Comparison of ENCODE assay signal across 20 mouse cellular contexts in genomic region chr2:171638931-171639330, GRCm38 (mm10).
"Had no signal": no experiment of that assay in that cellular context is flagged by ENCODE, and none has a peak within 500 bp of the region (broad histone marks: within the 10 kb centered on the region; RNA-seq: fewer than 3 reads in every experiment).

No protein-coding gene starts in this region.

- H3K27me3 ChIP-seq: intestine, embryonic 15.5 days; kidney, embryonic 15.5 days; liver, embryonic 13.5 days; midbrain, embryonic 12.5 days; midbrain, embryonic 15.5 days; neural tube, embryonic 12.5 days; neural tube, embryonic 15.5 days had no signal

- H3K36me3 ChIP-seq: intestine, embryonic 15.5 days; kidney, embryonic 15.5 days; liver, embryonic 13.5 days; midbrain, embryonic 12.5 days; midbrain, embryonic 15.5 days; neural tube, embryonic 12.5 days; neural tube, embryonic 15.5 days had no signal

- H3K27ac ChIP-seq: intestine, embryonic 15.5 days; kidney, embryonic 15.5 days; liver, embryonic 13.5 days; midbrain, embryonic 12.5 days; midbrain, embryonic 15.5 days; neural tube, embryonic 12.5 days; neural tube, embryonic 15.5 days; stomach, postnatal 0 days had no signal

- H3K9ac ChIP-seq: intestine, embryonic 15.5 days; kidney, embryonic 15.5 days; liver, embryonic 13.5 days; lung, embryonic 14.5 days; midbrain, embryonic 12.5 days; midbrain, embryonic 15.5 days; neural tube, embryonic 12.5 days; neural tube, embryonic 15.5 days had no signal

- DNase-seq: kidney, adult 11 months; kidney, adult 8-10 months; kidney, postnatal 10 days; kidney, postnatal 4 days; liver, embryonic 13.5 days; lung, embryonic 14.5 days; lung, postnatal 10 days; lung, postnatal 4 days; right cerebral cortex, adult 18-20 months; right cerebral cortex, postnatal 14 days; right cerebral cortex, postnatal 4 days; thymus, adult 18-20 months; thymus, postnatal 36 days had no signal

- H3K9me3 ChIP-seq: intestine, embryonic 15.5 days; kidney, embryonic 15.5 days; midbrain, embryonic 12.5 days; midbrain, embryonic 15.5 days; neural tube, embryonic 12.5 days; neural tube, embryonic 15.5 days had no signal

- ATAC-seq: intestine, embryonic 15.5 days; midbrain, embryonic 15.5 days had no signal

- H3K4me2 ChIP-seq: intestine, embryonic 15.5 days; kidney, embryonic 15.5 days; liver, embryonic 13.5 days; lung, embryonic 14.5 days; midbrain, embryonic 12.5 days; midbrain, embryonic 15.5 days; neural tube, embryonic 12.5 days; neural tube, embryonic 15.5 days had no signal

- H3K4me1 ChIP-seq: intestine, embryonic 15.5 days; kidney, embryonic 15.5 days; liver, embryonic 13.5 days had no signal

- H3K4me3 ChIP-seq: intestine, embryonic 15.5 days; kidney, embryonic 15.5 days; liver, embryonic 13.5 days; midbrain, embryonic 12.5 days; midbrain, embryonic 15.5 days; neural tube, embryonic 12.5 days; neural tube, embryonic 15.5 days had no signal
